Mouse (Mus musculus) liver, adult 10 weeks (tissue): ENCODE data around the gene Hoxa6. TPM values are rescaled to one million over a fixed set of nuclear protein-coding genes. Genes with fewer than 3 reads are reported as not detected.

ENCODE experiments used
- polyA plus RNA-seq: library from polyadenylated mRNA; stranded (reverse); fragments of 350-450 nt; fragmentation: Illumina TruSeq; extraction: RNeasy Lipid Tissue Mini Kit (QIAGEN cat#74804); gene quantifications from one replicate; pipeline ENCODE4 v1.2.3, GENCODE M21; 2014; ENCODE audit warnings: low read depth, low replicate concordance

The Hoxa6 gene
- polyA plus RNA-seq = not detected

GRCm38 (mm10) chr6:52208072-52208867 is at the start of gene Hoxa6:
Gene Hoxa6, minus strand, starts transcription at chr6:52208722.

GRCm38 (mm10) chr6:52245757-52246142 is 37.2 kb upstream of the Hoxa6 start, which contains the start of gene Hoxa11:
Gene Hoxa11, minus strand, starts transcription at chr6:52245810.

GRCm38 (mm10) chr6:52240389-52241000 is 32.0 kb upstream of the Hoxa6 start, which contains the start of gene Hoxa10:
Gene Hoxa10, minus strand, starts transcription at chr6:52240854.

GRCm38 (mm10) chr6:52230516-52231165 is 22.1 kb upstream of the Hoxa6 start, which contains the start of gene Hoxa9:
Gene Hoxa9, minus strand, starts transcription at chr6:52231089.

GRCm38 (mm10) chr6:52221337-52221992 is 12.9 kb upstream of the Hoxa6 start, which contains the start of gene Hoxa7:
Gene Hoxa7, minus strand, starts transcription at chr6:52221854.

GRCm38 (mm10) chr6:52213119-52213986 is 4.8 kb upstream of the Hoxa6 start, which contains the start of the genes Hoxa3 and Gm28308:
Gene Hoxa3, minus strand, starts transcription at chr6:52213336.
Gene Gm28308, minus strand, starts transcription at chr6:52213339.

GRCm38 (mm10) chr6:52204050-52204752 is 4.3 kb downstream of the Hoxa6 start, which contains the start of gene Hoxa5:
Gene Hoxa5, minus strand, starts transcription at chr6:52204587.

GRCm38 (mm10) chr6:52190906-52191810 is 17.4 kb downstream of the Hoxa6 start, which contains the start of gene Hoxa4:
Gene Hoxa4, minus strand, starts transcription at chr6:52191753.

GRCm38 (mm10) chr6:52177061-52177735 is 31.3 kb downstream of the Hoxa6 start, which contains the start of gene 5730596B20Rik:
Gene 5730596B20Rik, plus strand, starts transcription at chr6:52177498.

GRCm38 (mm10) chr6:52164626-52165440 is 43.7 kb downstream of the Hoxa6 start, which contains the start of gene Hoxa2:
Gene Hoxa2, minus strand, starts transcription at chr6:52164831.

GRCm38 (mm10) chr6:52158276-52159051 is 50.1 kb downstream of the Hoxa6 start, which contains the start of gene Hoxa1:
Gene Hoxa1, minus strand, starts transcription at chr6:52158317.

Other genes starting within 250 kb of the Hoxa6 start
- gene Skap2, start 196.2 kb downstream of the Hoxa6 start, polyA plus RNA-seq = 33.2 TPM
- gene Hoxa1, start 50.4 kb downstream of the Hoxa6 start, polyA plus RNA-seq = not detected
- 0.58 TPM for gene Hoxa2, start 43.9 kb downstream of the Hoxa6 start, polyA plus RNA-seq
- gene 5730596B20Rik, start 31.2 kb downstream of the Hoxa6 start, polyA plus RNA-seq = 0.13 TPM
- gene Hoxa4, start 17.0 kb downstream of the Hoxa6 start, polyA plus RNA-seq = not detected
- 0.61 TPM for gene Hoxa5, start 4.1 kb downstream of the Hoxa6 start, polyA plus RNA-seq
- 0.53 TPM for gene Hoxa3, start 4.6 kb upstream of the Hoxa6 start, polyA plus RNA-seq
- gene Gm28308, start 4.6 kb upstream of the Hoxa6 start, polyA plus RNA-seq = not detected
- not detected for gene Hoxa7, start 13.1 kb upstream of the Hoxa6 start, polyA plus RNA-seq
- not detected for gene Hoxa9, start 22.4 kb upstream of the Hoxa6 start, polyA plus RNA-seq
- gene Hoxa10, start 32.1 kb upstream of the Hoxa6 start, polyA plus RNA-seq = not detected
- not detected for gene Hoxa11, start 37.1 kb upstream of the Hoxa6 start, polyA plus RNA-seq
- gene Hoxa13, start 52.2 kb upstream of the Hoxa6 start, polyA plus RNA-seq = not detected
- not detected for gene Evx1, start 104.8 kb upstream of the Hoxa6 start, polyA plus RNA-seq